Mouse (Mus musculus) heart, postnatal 0 days (tissue): ENCODE measurements around the gene Clpb.

Experiments used
- CTCF ChIP-seq: IDR thresholded peaks from 2 replicates; pipeline ENCODE4 v1.5.1; 2016; ENCODE audit warnings: antibody characterized with exemption, control low read depth, low read depth
- EP300 ChIP-seq: IDR thresholded peaks from 2 replicates; pipeline ENCODE4 v1.6.1; 2016; ENCODE audit warnings: antibody characterized with exemption, low read depth

DNA sequence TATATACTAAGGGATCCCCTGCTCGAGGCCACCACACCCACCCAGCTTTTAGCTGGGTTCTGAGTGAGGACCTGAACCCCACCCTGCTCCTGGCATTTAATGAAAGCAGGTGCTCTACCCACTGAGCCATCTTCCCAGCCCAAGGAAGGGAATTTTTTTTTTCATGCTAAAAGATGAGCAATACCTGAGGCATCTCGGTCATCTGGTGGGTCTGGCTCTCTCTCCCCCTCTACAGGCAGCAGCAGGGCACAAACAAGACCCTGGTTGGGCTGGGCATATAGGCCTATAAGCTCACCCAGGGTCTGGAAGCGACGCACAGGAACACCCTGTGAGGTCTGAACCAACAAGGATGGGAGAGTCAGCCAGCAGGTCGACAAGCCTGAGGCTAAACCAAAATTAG is 169.9 kb downstream of the Clpb start:
- TF ChIP-seq CTCF: no peak
- TF ChIP-seq EP300: no peak
